Mouse (Mus musculus) heart, embryonic 10.5 days (tissue): Measurements from ENCODE around the gene Tsnaxip1. TPM values are rescaled to one million over a fixed set of nuclear protein-coding genes. Genes with fewer than 3 reads are reported as not detected.

Experiments used
- DNase-seq: peaks from one replicate; pipeline ENCODE4 v3.0.0-alpha.2; 2017; ENCODE audit warnings: low spot score
- H3K27ac ChIP-seq: fragments of 300-500 bp; sonication (generic); 2 replicates; pipeline ENCODE4 v1.5.1; 2016; ENCODE audit warnings: mild to moderate bottlenecking
- H3K27me3 ChIP-seq: fragments of 300-500 bp; sonication (generic); 2 replicates; pipeline ENCODE4 v1.6.1; 2016; ENCODE audit warnings: mild to moderate bottlenecking; ENCODE audit not compliant: poor library complexity, insufficient read depth, severe bottlenecking
- H3K36me3 ChIP-seq: fragments of 300-500 bp; sonication (generic); 2 replicates; pipeline ENCODE4 v1.6.1; 2016; ENCODE audit warnings: mild to moderate bottlenecking, moderate library complexity
- H3K4me1 ChIP-seq: fragments of 300-500 bp; sonication (generic); 2 replicates; pipeline ENCODE4 v1.6.1; 2016; ENCODE audit warnings: mild to moderate bottlenecking
- H3K4me3 ChIP-seq: fragments of 300-500 bp; sonication (generic); 2 replicates; pipeline ENCODE4 v1.5.1; 2016; ENCODE audit warnings: mild to moderate bottlenecking, moderate library complexity
- H3K9me3 ChIP-seq: fragments of 300-500 bp; sonication (generic); 2 replicates; pipeline ENCODE4 v1.6.1; 2016; ENCODE audit warnings: mild to moderate bottlenecking, moderate library complexity
- WGBS: fragments of 180-500 bp; shearing (Covaris S2); methylation state at CpG from one replicate; pipeline ENCODE4 v1.1.7; 2016; 5-methylcytosine and 5-hydroxymethylcytosine counted together
- polyA plus RNA-seq: library from polyadenylated mRNA; unstranded; fragments of >200 nt; fragmentation: Nextera tagmentation; extraction: Ambion mirVana; gene quantifications from 2 replicates; pipeline ENCODE4 v1.2.1, GENCODE M21; 2016

The Tsnaxip1 gene
- polyA plus RNA-seq, 1 experiment from 2014 or later = 0.06 TPM

DNA sequence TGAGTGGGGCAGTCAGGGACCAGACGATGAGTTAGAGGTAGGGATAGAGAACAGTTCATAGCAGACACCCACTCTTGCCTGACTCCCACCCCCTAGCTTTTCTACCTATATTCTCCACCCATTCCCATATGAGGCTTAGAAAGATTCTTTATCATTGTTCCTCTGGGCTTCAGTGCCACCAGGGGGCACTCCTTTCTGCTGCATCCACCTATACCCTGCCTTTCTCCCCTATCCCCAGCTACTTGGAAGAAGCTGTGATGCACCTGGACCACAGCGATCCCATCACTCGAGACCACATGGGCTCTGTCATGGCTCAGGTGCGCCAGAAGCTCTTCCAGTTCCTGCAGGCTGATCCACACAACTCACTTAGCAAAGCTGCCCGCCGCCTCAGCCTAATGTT is 64.9 kb downstream of the Tsnaxip1 start:
- no peak for DNase-seq
- Histone ChIP-seq H3K27me3 (no peaks in the 10 kb centered on the region), H3K27ac (no peak overlapping the region), H3K36me3 (peaks cover 62% of the 10 kb centered on the region), H3K9me3 (no peaks in the 10 kb centered on the region), H3K4me3 (no peak overlapping the region), H3K4me1 (peaks cover 11% of the 10 kb centered on the region; the same call in 1 of the 2 replicates)
- 86% methylated on average over 6 of the region's 6 CpGs for WGBS

- Histone ChIP-seq H3K4me3 (peak within 1 kb of the TSS; percentile 20; the same call in 1 of the 2 replicates), H3K9me3 (no peaks in the 10 kb centered on the region), H3K4me1 (peaks cover 11% of the 10 kb centered on the region; the same call in 1 of the 2 replicates), H3K36me3 (peaks cover 53% of the 10 kb centered on the region), H3K27ac (0 out of 2 replicates have a peak within 1 kb of the TSS, but pooled peaks have one; percentile 17), H3K27me3 (no peaks in the 10 kb centered on the region)
- DNase-seq = peak; percentile 84
- WGBS = 8% methylated on average over 11 of the region's 11 CpGs
Measured at GRCm38 (mm10) chr8:105893339-105893738, 65.8 kb downstream of the Tsnaxip1 start, which contains the start of gene Nrn1l. Nrn1l (plus strand) TSS chr8:105893567.

Other genes starting within 250 kb of the Tsnaxip1 start
- gene Ripor1, start 222.5 kb upstream of the Tsnaxip1 start, polyA plus RNA-seq = 34.8 and 37.3 TPM in 2 replicates
- gene Ctcf, start 191.2 kb upstream of the Tsnaxip1 start, polyA plus RNA-seq = 70.3 and 103 TPM in 2 replicates
- 0.31 and 0.35 TPM in 2 replicates for gene Agrp, start 190.3 kb upstream of the Tsnaxip1 start, polyA plus RNA-seq
- gene Carmil2, start 141.5 kb upstream of the Tsnaxip1 start, polyA plus RNA-seq = 0.31 and 0.63 TPM in 2 replicates
- gene Acd, start 126.6 kb upstream of the Tsnaxip1 start, polyA plus RNA-seq = 46.6 and 52.9 TPM in 2 replicates
- gene Pard6a, start 126.6 kb upstream of the Tsnaxip1 start, polyA plus RNA-seq = 12.8 and 14.1 TPM in 2 replicates
- gene 4933405L10Rik, start 120.1 kb upstream of the Tsnaxip1 start, polyA plus RNA-seq = not detected in 2 replicates
- gene Enkd1, start 119.5 kb upstream of the Tsnaxip1 start, polyA plus RNA-seq = 18.7 and 28.8 TPM in 2 replicates
- gene Gfod2, start 69.1 kb upstream of the Tsnaxip1 start, polyA plus RNA-seq = 13.1 and 18.2 TPM in 2 replicates
- gene Ranbp10, start 381 bp upstream of the Tsnaxip1 start, polyA plus RNA-seq = 8.6 and 10.4 TPM in 2 replicates
- gene Cenpt, start 25.5 kb downstream of the Tsnaxip1 start, polyA plus RNA-seq = 46.5 and 55.2 TPM in 2 replicates
- gene Thap11, start 27.4 kb downstream of the Tsnaxip1 start, polyA plus RNA-seq = 61.6 and 74.0 TPM in 2 replicates
- 274 and 314 TPM in 2 replicates for gene Nutf2, start 32.8 kb downstream of the Tsnaxip1 start, polyA plus RNA-seq
- gene Edc4, start 53.1 kb downstream of the Tsnaxip1 start, polyA plus RNA-seq = 50.2 and 52.6 TPM in 2 replicates
- gene Nrn1l, start 65.8 kb downstream of the Tsnaxip1 start, polyA plus RNA-seq = 0.43 and 0.46 TPM in 2 replicates
- 30.3 and 30.4 TPM in 2 replicates for gene Pskh1, start 72.7 kb downstream of the Tsnaxip1 start, polyA plus RNA-seq
- 1.9 and 2.6 TPM in 2 replicates for gene Ctrl, start 106.1 kb downstream of the Tsnaxip1 start, polyA plus RNA-seq
- 70.7 and 75.4 TPM in 2 replicates for gene Psmb10, start 110.7 kb downstream of the Tsnaxip1 start, polyA plus RNA-seq
- 1.7 and 7.9 TPM in 2 replicates for gene Lcat, start 115.7 kb downstream of the Tsnaxip1 start, polyA plus RNA-seq
- gene Slc12a4, start 138.4 kb downstream of the Tsnaxip1 start, polyA plus RNA-seq = 45.1 and 56.1 TPM in 2 replicates
- gene Dpep3, start 151.7 kb downstream of the Tsnaxip1 start, polyA plus RNA-seq = not detected in 2 replicates
- 19.7 and 19.8 TPM in 2 replicates for gene Dus2, start 163.6 kb downstream of the Tsnaxip1 start, polyA plus RNA-seq
- 0.31 TPM in 1 of 2 replicates, not detected in the other for gene Dpep2nb, start 178.2 kb downstream of the Tsnaxip1 start, polyA plus RNA-seq
- 16.1 and 18.7 TPM in 2 replicates for gene Ddx28, start 184.2 kb downstream of the Tsnaxip1 start, polyA plus RNA-seq
- 4.9 and 6.5 TPM in 2 replicates for gene Nfatc3, start 231.1 kb downstream of the Tsnaxip1 start, polyA plus RNA-seq